Mouse (Mus musculus) liver, embryonic 12.5 days (tissue): Measurements from ENCODE around the gene Akip1. TPM values are rescaled to one million over a fixed set of nuclear protein-coding genes. Genes with fewer than 3 reads are reported as not detected.

Experiments
- ATAC-seq: fragments of 200-750 bp; cut with Nextera tagmentation; 2 replicates; pipeline ENCODE4 v1.8.0; 2017; ENCODE audit warnings: moderate number of reproducible peaks, mild to moderate bottlenecking, moderate library complexity
- H3K27ac ChIP-seq: fragments of 300-500 bp; sonication (generic); 2 replicates; pipeline ENCODE4 v1.5.1; 2016; ENCODE audit warnings: mild to moderate bottlenecking
- H3K27me3 ChIP-seq: fragments of 300-500 bp; sonication (generic); replicated peaks from 2 replicates; pipeline ENCODE4 v1.6.1; 2016; ENCODE audit warnings: mild to moderate bottlenecking, moderate library complexity
- H3K36me3 ChIP-seq: fragments of 300-500 bp; sonication (generic); 2 replicates; pipeline ENCODE4 v1.6.1; 2016; ENCODE audit warnings: mild to moderate bottlenecking, moderate library complexity
- H3K4me1 ChIP-seq: fragments of 300-500 bp; sonication (generic); 2 replicates; pipeline ENCODE4 v1.6.1; 2016
- H3K4me2 ChIP-seq: fragments of 300-500 bp; sonication (generic); 2 replicates; pipeline ENCODE4 v1.6.1; 2016; ENCODE audit warnings: mild to moderate bottlenecking, moderate library complexity
- H3K4me3 ChIP-seq: fragments of 300-500 bp; sonication (generic); 2 replicates; pipeline ENCODE4 v1.5.1; 2016; ENCODE audit warnings: mild to moderate bottlenecking, moderate library complexity
- H3K9ac ChIP-seq: fragments of 300-500 bp; sonication (generic); 2 replicates; pipeline ENCODE4 v1.6.1; 2016; ENCODE audit warnings: mild to moderate bottlenecking, moderate library complexity
- H3K9me3 ChIP-seq: fragments of 300-500 bp; sonication (generic); replicated peaks from 2 replicates; pipeline ENCODE4 v1.6.1; 2016; ENCODE audit warnings: mild to moderate bottlenecking, moderate library complexity
- WGBS: fragments of 180-500 bp; shearing (Covaris S2); methylation state at CpG from one replicate; pipeline ENCODE4 v1.1.7; 2016; ENCODE audit not compliant: insufficient replicate concordance; 5-methylcytosine and 5-hydroxymethylcytosine counted together
- polyA plus RNA-seq: library from polyadenylated mRNA; unstranded; fragments of >200 nt; fragmentation: Nextera tagmentation; extraction: Ambion mirVana; gene quantifications from 2 replicates; pipeline ENCODE4 v1.2.1, GENCODE M21; 2016

Gene Akip1
- polyA plus RNA-seq, 1 experiment from 2014 or later = 50.2 TPM

DNA sequence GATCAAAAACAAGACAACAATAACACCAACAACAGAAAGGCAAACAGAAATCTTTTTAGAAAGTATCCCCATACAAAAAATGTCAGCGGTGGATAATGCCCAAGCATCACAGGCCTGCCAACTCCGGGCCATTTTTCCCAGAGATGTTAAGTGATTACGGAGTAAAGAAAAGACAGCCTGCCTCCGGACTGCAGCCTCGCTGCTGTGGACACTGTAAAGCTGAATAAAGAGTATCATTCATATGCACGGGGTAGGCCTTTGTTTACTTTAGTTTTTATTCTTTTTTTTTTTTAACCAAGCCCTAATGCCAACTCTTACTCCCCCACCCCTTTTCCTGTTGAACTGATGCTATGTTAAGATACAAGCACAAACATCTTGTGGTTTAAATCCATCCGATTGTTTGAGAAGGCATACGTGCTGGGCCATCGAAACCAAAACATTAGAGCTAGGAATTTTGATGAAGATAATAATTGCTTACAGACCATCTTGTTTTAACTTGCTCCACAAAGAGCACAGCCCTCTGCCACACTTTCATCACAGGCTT lies 16.8 kb upstream of the Akip1 start:
- H3K9me3 ChIP-seq = no peaks in the 10 kb centered on the region
- peaks cover 15% of the 10 kb centered on the region; the same call in 1 of the 2 replicates for H3K4me1 ChIP-seq
- no peak for ATAC-seq
- no peak overlapping the region for H3K27ac ChIP-seq
- H3K27me3 ChIP-seq = no peaks in the 10 kb centered on the region
- no peak overlapping the region for H3K4me2 ChIP-seq
- no peak overlapping the region for H3K9ac ChIP-seq
- no peaks in the 10 kb centered on the region for H3K36me3 ChIP-seq
- WGBS = 57% methylated on average over 9 of the region's 9 CpGs
- no peak overlapping the region for H3K4me3 ChIP-seq

GRCm38 (mm10) chr7:109690101-109690500 lies 13.4 kb upstream of the Akip1 start:
- Histone ChIP-seq H3K36me3 (no peaks in the 10 kb centered on the region), H3K4me3 (no peak overlapping the region), H3K27me3 (no peaks in the 10 kb centered on the region), H3K9ac (no peak overlapping the region), H3K4me2 (no peak overlapping the region), H3K4me1 (peaks cover 21% of the 10 kb centered on the region), H3K27ac (no peak overlapping the region), H3K9me3 (no peaks in the 10 kb centered on the region)
- 77% methylated on average over 3 of the region's 3 CpGs for WGBS
- no peak for ATAC-seq

GRCm38 (mm10) chr7:109690961-109691360 lies 12.5 kb upstream of the Akip1 start:
- no peaks in the 10 kb centered on the region for H3K27me3 ChIP-seq

GRCm38 (mm10) chr7:109694576-109695338 lies 8.7 kb upstream of the Akip1 start:
- no peak overlapping the region for H3K9ac ChIP-seq
- no peaks in the 10 kb centered on the region for H3K36me3 ChIP-seq
- 70% methylated on average over 13 of the region's 13 CpGs for WGBS
- ATAC-seq = no peak
- no peaks in the 10 kb centered on the region for H3K27me3 ChIP-seq
- peaks cover 13% of the 10 kb centered on the region for H3K4me1 ChIP-seq
- no peak overlapping the region for H3K4me3 ChIP-seq
- H3K4me2 ChIP-seq = no peak overlapping the region
- H3K27ac ChIP-seq = no peak overlapping the region
- no peaks in the 10 kb centered on the region for H3K9me3 ChIP-seq

More at GRCm38 (mm10) chr7:109690961-109691360, 12.5 kb upstream of the Akip1 start:
- H3K4me2 ChIP-seq = no peak overlapping the region
- H3K36me3 ChIP-seq = no peaks in the 10 kb centered on the region
- H3K27ac ChIP-seq = no peak overlapping the region
- peaks cover 24% of the 10 kb centered on the region for H3K4me1 ChIP-seq
- H3K4me3 ChIP-seq = no peak overlapping the region
- WGBS = 70% methylated on average over 5 of the region's 5 CpGs
- no peaks in the 10 kb centered on the region for H3K9me3 ChIP-seq
- no peak for ATAC-seq
- H3K9ac ChIP-seq = no peak overlapping the region

GRCm38 (mm10) chr7:109695339-109695726 lies 8.2 kb upstream of the Akip1 start:
- H3K27me3 ChIP-seq = no peaks in the 10 kb centered on the region
- no peak overlapping the region for H3K9ac ChIP-seq
- ATAC-seq = no peak
- H3K4me2 ChIP-seq = no peak overlapping the region
- H3K9me3 ChIP-seq = no peaks in the 10 kb centered on the region
- peaks cover 13% of the 10 kb centered on the region for H3K4me1 ChIP-seq
- no peaks in the 10 kb centered on the region for H3K36me3 ChIP-seq
- no peak overlapping the region for H3K27ac ChIP-seq
- no peak overlapping the region for H3K4me3 ChIP-seq
- 84% methylated on average over 10 of the region's 10 CpGs for WGBS

GRCm38 (mm10) chr7:109700213-109700612 lies 3.3 kb upstream of the Akip1 start:
- Histone ChIP-seq H3K4me2 (no peak overlapping the region), H3K9ac (no peak overlapping the region), H3K9me3 (no peaks in the 10 kb centered on the region), H3K36me3 (no peaks in the 10 kb centered on the region), H3K4me3 (no peak overlapping the region), H3K27me3 (no peaks in the 10 kb centered on the region), H3K27ac (no peak overlapping the region), H3K4me1 (peaks cover 30% of the 10 kb centered on the region)
- ATAC-seq = no peak

DNA sequence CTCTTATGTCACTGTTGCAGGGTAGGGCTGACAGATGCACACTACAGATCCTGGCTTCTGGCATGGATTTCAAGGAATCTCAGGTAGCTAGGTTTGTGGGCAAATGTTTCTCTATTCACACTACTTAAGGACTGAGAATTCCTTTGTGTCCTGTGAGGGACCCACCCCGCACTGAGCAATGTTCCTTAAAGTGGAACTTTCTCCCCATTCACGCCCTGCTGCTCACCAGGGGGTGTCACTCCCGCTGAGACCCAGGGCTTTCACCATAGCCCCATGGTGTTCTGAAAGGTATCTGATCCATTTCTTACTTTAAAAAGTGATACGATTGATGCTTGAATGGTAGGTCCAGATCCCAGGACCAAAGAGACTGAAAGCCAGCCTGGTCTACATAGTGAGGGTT lies 769 bp upstream of the Akip1 start:
- 65% methylated on average over 4 of the region's 4 CpGs for WGBS
- Histone ChIP-seq H3K9ac (peak overlapping the region; percentile 88; the same call in 1 of the 2 replicates), H3K27me3 (no peaks in the 10 kb centered on the region), H3K9me3 (no peaks in the 10 kb centered on the region), H3K27ac (no peak overlapping the region), H3K4me3 (peak overlapping the region; percentile 81), H3K36me3 (peaks cover 6% of the 10 kb centered on the region), H3K4me2 (peak overlapping the region; percentile 89), H3K4me1 (peaks cover 43% of the 10 kb centered on the region)
- no peak for ATAC-seq

DNA sequence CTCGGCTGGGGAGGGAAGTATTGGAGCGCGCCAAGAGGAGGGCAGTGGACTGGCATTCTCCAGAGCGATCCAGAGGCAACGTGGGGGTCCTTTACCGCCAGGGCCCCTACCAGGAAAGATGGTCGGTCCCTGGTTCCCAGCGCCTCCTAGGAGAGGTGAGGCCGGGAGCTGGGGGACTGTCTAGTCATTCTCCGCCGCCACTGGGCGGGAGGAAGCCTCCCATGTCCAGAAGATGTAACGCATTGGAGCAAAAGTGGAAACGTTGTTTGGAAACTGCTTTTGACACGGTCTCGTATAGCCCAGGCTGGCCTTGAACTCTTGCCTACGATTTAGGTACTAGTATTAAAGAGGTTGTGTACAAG lies 507 bp downstream of the Akip1 start:
- ATAC-seq = peak; percentile 58
- peaks cover 18% of the 10 kb centered on the region for H3K36me3 ChIP-seq
- WGBS = 2% methylated on average over 17 of the region's 17 CpGs
- peak overlapping the region; percentile 88 for H3K9ac ChIP-seq
- H3K4me3 ChIP-seq = peak overlapping the region; percentile 81
- H3K4me1 ChIP-seq = peaks cover 49% of the 10 kb centered on the region
- H3K9me3 ChIP-seq = no peaks in the 10 kb centered on the region
- H3K27ac ChIP-seq = peak overlapping the region; percentile 82
- no peaks in the 10 kb centered on the region for H3K27me3 ChIP-seq
- peak overlapping the region; percentile 89 for H3K4me2 ChIP-seq

GRCm38 (mm10) chr7:109704461-109704860 lies 971 bp downstream of the Akip1 start:
- H3K27ac ChIP-seq = peak overlapping the region; percentile 82; the same call in 1 of the 2 replicates
- peaks cover 51% of the 10 kb centered on the region for H3K4me1 ChIP-seq
- 45% methylated on average over 3 of the region's 3 CpGs for WGBS
- peak overlapping the region; percentile 88 for H3K9ac ChIP-seq
- peak overlapping the region; percentile 89 for H3K4me2 ChIP-seq
- peak overlapping the region; percentile 81 for H3K4me3 ChIP-seq
- no peaks in the 10 kb centered on the region for H3K9me3 ChIP-seq
- no peak for ATAC-seq
- H3K36me3 ChIP-seq = peaks cover 23% of the 10 kb centered on the region
- H3K27me3 ChIP-seq = no peaks in the 10 kb centered on the region

DNA sequence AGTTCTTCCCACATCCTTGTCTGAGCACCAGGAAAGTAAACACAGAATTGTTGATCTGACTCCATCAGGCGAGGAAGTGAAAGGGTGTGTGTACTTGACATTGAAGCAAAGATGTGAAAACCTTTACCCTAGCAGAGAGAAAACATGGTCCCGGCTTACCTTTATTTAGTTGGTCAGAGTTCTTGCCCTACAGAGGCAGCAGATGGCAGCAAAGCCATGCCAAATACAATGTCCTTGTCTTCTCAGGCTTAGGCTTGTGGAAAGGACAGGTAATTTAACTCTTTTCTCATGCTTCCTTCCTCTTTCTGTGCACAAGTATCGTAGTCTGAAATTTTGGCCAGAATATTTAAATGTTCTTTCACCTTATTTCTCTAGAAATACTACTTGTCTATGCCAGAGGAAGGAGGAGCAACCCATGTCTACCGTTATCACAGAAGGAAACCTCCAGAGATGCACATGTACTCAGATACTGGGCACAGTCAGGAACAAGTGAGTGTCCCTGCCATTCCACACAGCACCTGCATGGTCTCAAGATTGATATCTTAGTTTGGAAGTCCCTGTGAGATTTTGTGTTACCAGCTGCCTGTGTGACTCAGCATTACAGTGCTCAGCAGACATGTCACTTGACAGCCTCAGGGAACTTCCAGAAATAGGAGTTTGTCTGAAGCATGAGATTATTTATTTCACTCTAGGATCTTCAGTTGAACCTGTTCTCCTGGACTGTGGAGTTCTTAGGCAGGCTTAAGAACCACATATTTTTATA lies 3.7 kb downstream of the Akip1 start:
- H3K4me2 ChIP-seq = no peak overlapping the region
- no peak overlapping the region for H3K9ac ChIP-seq
- no peak overlapping the region for H3K4me3 ChIP-seq
- peaks cover 51% of the 10 kb centered on the region for H3K4me1 ChIP-seq
- 34% methylated on average over 4 of the region's 4 CpGs for WGBS
- H3K27me3 ChIP-seq = no peaks in the 10 kb centered on the region
- no peak for ATAC-seq
- H3K36me3 ChIP-seq = peaks cover 50% of the 10 kb centered on the region
- 0 out of 2 replicates have a peak overlapping the region, but pooled peaks have one; percentile 1 for H3K27ac ChIP-seq
- H3K9me3 ChIP-seq = no peaks in the 10 kb centered on the region

DNA sequence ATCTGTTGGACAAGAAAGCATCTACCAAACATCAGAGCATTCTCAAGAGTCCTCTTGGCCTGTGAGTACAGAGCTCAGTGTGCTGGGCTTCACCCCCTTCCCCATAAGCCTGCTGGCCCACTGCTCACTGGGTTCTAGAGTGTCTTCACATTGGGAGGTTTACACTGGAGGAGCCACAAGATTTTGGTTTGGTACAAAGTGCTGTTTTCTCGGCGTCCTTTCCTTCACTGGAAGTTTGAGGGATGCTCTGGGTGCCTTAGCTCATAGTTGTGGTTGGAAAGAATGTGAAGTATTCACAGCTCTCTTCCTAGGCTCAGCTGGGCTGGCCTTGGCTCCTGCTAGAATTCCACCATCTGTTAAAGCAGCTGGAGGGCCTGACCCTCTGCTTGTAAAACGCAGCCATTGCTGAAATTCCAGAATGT lies 5.5 kb downstream of the Akip1 start:
- Histone ChIP-seq H3K36me3 (peaks cover 64% of the 10 kb centered on the region), H3K9me3 (no peaks in the 10 kb centered on the region), H3K27ac (no peak overlapping the region)

GRCm38 (mm10) chr7:109710069-109710468 lies 6.6 kb downstream of the Akip1 start:
- Histone ChIP-seq H3K4me1 (peaks cover 24% of the 10 kb centered on the region), H3K9ac (no peak overlapping the region), H3K27ac (no peak overlapping the region), H3K27me3 (no peaks in the 10 kb centered on the region), H3K9me3 (no peaks in the 10 kb centered on the region), H3K4me3 (no peak overlapping the region), H3K36me3 (peaks cover 64% of the 10 kb centered on the region), H3K4me2 (no peak overlapping the region)
- ATAC-seq = no peak
- WGBS = 63% methylated on average over 1 of the region's 1 CpGs

More for the DNA sequence above, 5.5 kb downstream of the Akip1 start:
- H3K4me2 ChIP-seq = no peak overlapping the region
- no peak for ATAC-seq
- peaks cover 35% of the 10 kb centered on the region for H3K4me1 ChIP-seq
- no peak overlapping the region for H3K9ac ChIP-seq
- no peak overlapping the region for H3K4me3 ChIP-seq
- 52% methylated on average over 3 of the region's 3 CpGs for WGBS
- no peaks in the 10 kb centered on the region for H3K27me3 ChIP-seq
